Mouse (Mus musculus) heart, postnatal 36 days (tissue): Measurements from ENCODE around the gene Fxyd6. TPM values are rescaled to one million over a fixed set of nuclear protein-coding genes. Genes with fewer than 3 reads are reported as not detected.

Experiments used
- DNase-seq, 2 experiments: peaks; one replicate each; pipeline ENCODE4 v3.0.0; 2021 to 2022
- intact Hi-C: fragments of 180-260 bp; cut with DNase I; formaldehyde crosslinking; loops from one replicate; pipeline ENCODE4 v1.15.1; 2025
- total RNA-seq, 2 experiments: library from RNA; stranded (reverse); gene quantifications; 2 replicates each; pipeline ENCODE4 v1.2.3; 2021

Gene Fxyd6
- total RNA-seq, 2 experiments from 2014 or later: 15.9 to 16.6 TPM

- intact Hi-C loops: no loop called here
- DNase-seq: no peak
Observed at GRCm38 (mm10) chr9:45374988-45375502, 5.1 kb downstream of the Fxyd6 start.

GRCm38 (mm10) chr9:45376427-45376826, 6.4 kb downstream of the Fxyd6 start:
- intact Hi-C loops: no loop called here
- no peak for DNase-seq

- no peak for DNase-seq
- intact Hi-C loops: no loop called here
Observed at GRCm38 (mm10) chr9:45376883-45377282, 6.9 kb downstream of the Fxyd6 start.

GRCm38 (mm10) chr9:45380411-45381251, 10.6 kb downstream of the Fxyd6 start:
- no peak for DNase-seq
- intact Hi-C loops: no loop called here

- no peak for DNase-seq
- intact Hi-C loops: no loop called here
Observed at GRCm38 (mm10) chr9:45382336-45382735, 12.4 kb downstream of the Fxyd6 start.

- no peak for DNase-seq
- intact Hi-C loops: no loop called here
Observed at GRCm38 (mm10) chr9:45382834-45383233, 12.8 kb downstream of the Fxyd6 start.

- intact Hi-C loops: no loop called here
- DNase-seq: no peak
Observed at GRCm38 (mm10) chr9:45383883-45384282, 13.9 kb downstream of the Fxyd6 start.

GRCm38 (mm10) chr9:45386698-45387097, 16.7 kb downstream of the Fxyd6 start:
- DNase-seq: no peak
- intact Hi-C loops: no loop called here

- peak; percentile 89 to 92 for DNase-seq
- intact Hi-C loops: loop anchor here (1.0 kb wide), 3 partner anchors 43 to 167 kb away; no protein-coding TSS in a partner anchor
Observed at GRCm38 (mm10) chr9:45388385-45388994, 18.5 kb downstream of the Fxyd6 start.

GRCm38 (mm10) chr9:45389596-45389995, 19.6 kb downstream of the Fxyd6 start:
- no peak for DNase-seq
- intact Hi-C loops: no loop called here

- intact Hi-C loops: no loop called here
Observed at GRCm38 (mm10) chr9:45391299-45391698, 21.3 kb downstream of the Fxyd6 start.

GRCm38 (mm10) chr9:45395218-45395617, 25.2 kb downstream of the Fxyd6 start:
- intact Hi-C loops: no loop called here
- no peak for DNase-seq

More at GRCm38 (mm10) chr9:45391299-45391698, 21.3 kb downstream of the Fxyd6 start:
- DNase-seq: no peak

GRCm38 (mm10) chr9:45395796-45396195, 25.8 kb downstream of the Fxyd6 start:
- no peak for DNase-seq
- intact Hi-C loops: no loop called here

- intact Hi-C loops: no loop called here
- no peak for DNase-seq
Observed at GRCm38 (mm10) chr9:45398336-45398735, 28.4 kb downstream of the Fxyd6 start.

- no peak for DNase-seq
- intact Hi-C loops: no loop called here
Observed at GRCm38 (mm10) chr9:45399434-45399833, 29.4 kb downstream of the Fxyd6 start, which contains the start of gene Fxyd2. TSS of gene Fxyd2 (plus strand) at chr9:45399669.

GRCm38 (mm10) chr9:45401851-45402250, 31.9 kb downstream of the Fxyd6 start:
- intact Hi-C loops: no loop called here
- no peak for DNase-seq

GRCm38 (mm10) chr9:45402957-45403356, 33.0 kb downstream of the Fxyd6 start:
- DNase-seq: no peak
- intact Hi-C loops: no loop called here

GRCm38 (mm10) chr9:45405694-45406093, 35.7 kb downstream of the Fxyd6 start:
- peak in 1 of 2 experiments; percentile 26 for DNase-seq
- intact Hi-C loops: no loop called here

- no peak for DNase-seq
- intact Hi-C loops: no loop called here
Observed at GRCm38 (mm10) chr9:45406808-45407207, 36.8 kb downstream of the Fxyd6 start.

- DNase-seq: peak; percentile 75 to 79
- intact Hi-C loops: loop anchor here (2.0 kb wide), 1 partner anchor 107 kb away; no protein-coding TSS in a partner anchor
Observed at GRCm38 (mm10) chr9:45407706-45408675, 38.0 kb downstream of the Fxyd6 start.
